Mouse (Mus musculus) forebrain, embryonic 14.5 days (tissue): Measurements from ENCODE around the gene Mvb12b. TPM values are rescaled to one million over a fixed set of nuclear protein-coding genes. Genes with fewer than 3 reads are reported as not detected.

Experiments
- ATAC-seq: fragments of 200-750 bp; cut with Nextera tagmentation; 2 replicates; pipeline ENCODE4 v1.8.0; 2017; ENCODE audit warnings: mild to moderate bottlenecking, moderate library complexity
- DNase-seq: peaks from one replicate; pipeline ENCODE4 v3.0.0-alpha.2; 2015; ENCODE audit warnings: low spot score
- H3K27ac ChIP-seq: fragments of 300-500 bp; sonication (generic); 2 replicates; pipeline ENCODE4 v1.5.1; 2014; ENCODE audit warnings: low read depth, mild to moderate bottlenecking, control low read depth, low read length, moderate library complexity
- H3K27me3 ChIP-seq: fragments of 300-500 bp; sonication (generic); replicated peaks from 2 replicates; pipeline ENCODE4 v1.6.1; 2014; ENCODE audit warnings: low read length, control low read depth, mixed read lengths; ENCODE audit not compliant: control insufficient read depth, insufficient read depth
- H3K36me3 ChIP-seq: fragments of 300-500 bp; sonication (generic); 2 replicates; pipeline ENCODE4 v1.6.1; 2014; ENCODE audit warnings: low read length, control low read depth; ENCODE audit not compliant: control insufficient read depth, insufficient read depth
- H3K4me1 ChIP-seq: fragments of 300-500 bp; sonication (generic); 2 replicates; pipeline ENCODE4 v1.6.1; 2014; ENCODE audit warnings: antibody characterized with exemption, low read length, control low read depth; ENCODE audit not compliant: control insufficient read depth, insufficient read depth
- H3K4me2 ChIP-seq: fragments of 300-500 bp; sonication (generic); 2 replicates; pipeline ENCODE4 v1.6.1; 2014; ENCODE audit warnings: mild to moderate bottlenecking, control low read depth, low read length
- H3K4me3 ChIP-seq: fragments of 300-500 bp; sonication (generic); 2 replicates; pipeline ENCODE4 v1.5.1; 2014; ENCODE audit warnings: low read depth, low read length, control low read depth
- H3K9ac ChIP-seq: fragments of 300-500 bp; sonication (generic); 2 replicates; pipeline ENCODE4 v1.6.1; 2014; ENCODE audit warnings: mild to moderate bottlenecking, low read length, control low read depth, moderate library complexity
- H3K9me3 ChIP-seq: fragments of 300-500 bp; sonication (generic); replicated peaks from 2 replicates; pipeline ENCODE4 v1.6.1; 2016; ENCODE audit warnings: low read length, control low read depth, mixed read lengths; ENCODE audit not compliant: control insufficient read depth
- WGBS: fragments of 180-500 bp; shearing (Covaris S2); extraction: QIAGEN DNeasy Blood & Tissue Kit; methylation state at CpG from one replicate; pipeline ENCODE4 v1.1.7; 2014; 5-methylcytosine and 5-hydroxymethylcytosine counted together
- polyA plus RNA-seq: library from polyadenylated mRNA; unstranded; fragments of >200 nt; fragmentation: Nextera tagmentation; extraction: Ambion mirVana; gene quantifications from 2 replicates; pipeline ENCODE4 v1.2.1, GENCODE M21; 2014

Gene Mvb12b
- polyA plus RNA-seq = 49.5 and 52.2 TPM in 2 replicates

DNA sequence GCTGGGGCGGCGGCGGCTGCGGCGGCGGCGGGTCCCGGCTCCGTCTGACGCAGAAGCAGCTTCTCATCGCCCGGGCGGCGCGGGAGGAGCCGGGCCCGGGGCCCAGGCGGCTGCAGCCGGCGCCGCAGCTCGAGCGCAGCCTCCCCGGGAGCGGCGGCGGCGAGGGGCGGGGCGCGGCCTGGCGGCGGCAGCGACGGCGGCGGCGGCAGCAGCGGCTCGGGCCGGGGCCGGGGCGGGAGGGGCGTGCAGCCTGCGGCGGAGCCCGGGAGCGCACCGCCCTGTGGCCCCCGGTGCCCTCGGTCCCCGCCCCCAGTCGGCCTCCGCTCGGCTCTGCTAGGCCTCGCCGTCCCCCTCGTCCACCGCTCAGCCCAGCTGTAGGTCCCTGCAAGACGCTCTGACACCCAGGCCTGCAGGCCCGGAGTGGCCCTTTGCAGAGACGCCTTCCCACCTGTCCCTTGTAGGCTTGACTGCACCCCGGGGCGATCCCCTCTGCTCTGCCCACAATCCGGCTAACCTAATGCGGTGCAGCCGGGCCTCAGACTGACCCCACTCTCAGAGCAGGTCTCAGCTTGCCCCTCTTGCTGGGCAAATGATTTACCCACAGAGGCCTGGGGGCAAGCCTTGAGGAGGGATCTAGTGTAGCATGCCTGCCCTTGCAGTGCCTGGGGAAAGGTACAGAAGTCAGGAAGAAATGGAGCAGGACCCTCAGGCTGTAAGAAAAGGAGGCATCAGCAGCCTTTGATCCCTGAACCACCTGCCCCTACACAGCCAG is at the start of gene Mvb12b:
Gene Mvb12b (minus strand): TSS at position 619 of the 772 bp plus-strand sequence.
- Histone ChIP-seq H3K27ac (peak within 1 kb of the TSS; percentile 98), H3K4me2 (peak within 1 kb of the TSS; percentile 93), H3K9me3 (no peaks in the 10 kb centered on the region; the same call in 1 of the 2 replicates), H3K9ac (peak within 1 kb of the TSS; percentile 100), H3K4me3 (peak within 1 kb of the TSS; percentile 78), H3K36me3 (no peaks in the 10 kb centered on the region), H3K27me3 (no peaks in the 10 kb centered on the region), H3K4me1 (peaks cover 26% of the 10 kb centered on the region)
- DNase-seq (peak; percentile 60), ATAC-seq (peak; percentile 79)
- WGBS = 2% methylated on average over 29 of the region's 67 CpGs

DNA sequence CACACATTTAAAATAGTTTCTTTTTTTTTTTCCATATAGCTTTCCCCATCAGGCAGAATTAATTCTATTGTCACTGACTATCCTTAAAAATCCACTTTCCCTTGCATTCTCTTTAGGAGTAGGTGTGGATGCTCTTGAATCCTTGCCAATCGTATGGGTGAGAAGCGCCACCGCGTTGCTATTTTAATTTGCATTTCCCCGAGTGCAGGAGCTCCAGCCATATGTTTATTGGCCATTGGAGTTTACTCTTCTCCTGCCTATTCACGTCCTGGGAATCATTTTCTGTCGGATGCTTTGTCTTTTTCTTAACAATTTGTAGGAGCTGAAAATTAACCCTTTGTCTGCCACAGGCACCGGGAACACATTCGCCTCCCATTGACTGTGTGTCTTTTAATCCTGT is 48.0 kb upstream of the Mvb12b start:
- Histone ChIP-seq H3K27me3 (no peaks in the 10 kb centered on the region), H3K4me3 (no peak overlapping the region), H3K4me1 (peaks cover 9% of the 10 kb centered on the region; the same call in 1 of the 2 replicates), H3K9ac (no peak overlapping the region), H3K27ac (no peak overlapping the region), H3K36me3 (no peaks in the 10 kb centered on the region), H3K4me2 (no peak overlapping the region), H3K9me3 (no peaks in the 10 kb centered on the region; the same call in 1 of the 2 replicates)
- DNase-seq (peak; percentile 83), ATAC-seq (peak; percentile 52; the same call in 1 of the 2 replicates)
- whole genome bisulfite sequencing = 24% methylated on average over 9 of the region's 9 CpGs

DNA sequence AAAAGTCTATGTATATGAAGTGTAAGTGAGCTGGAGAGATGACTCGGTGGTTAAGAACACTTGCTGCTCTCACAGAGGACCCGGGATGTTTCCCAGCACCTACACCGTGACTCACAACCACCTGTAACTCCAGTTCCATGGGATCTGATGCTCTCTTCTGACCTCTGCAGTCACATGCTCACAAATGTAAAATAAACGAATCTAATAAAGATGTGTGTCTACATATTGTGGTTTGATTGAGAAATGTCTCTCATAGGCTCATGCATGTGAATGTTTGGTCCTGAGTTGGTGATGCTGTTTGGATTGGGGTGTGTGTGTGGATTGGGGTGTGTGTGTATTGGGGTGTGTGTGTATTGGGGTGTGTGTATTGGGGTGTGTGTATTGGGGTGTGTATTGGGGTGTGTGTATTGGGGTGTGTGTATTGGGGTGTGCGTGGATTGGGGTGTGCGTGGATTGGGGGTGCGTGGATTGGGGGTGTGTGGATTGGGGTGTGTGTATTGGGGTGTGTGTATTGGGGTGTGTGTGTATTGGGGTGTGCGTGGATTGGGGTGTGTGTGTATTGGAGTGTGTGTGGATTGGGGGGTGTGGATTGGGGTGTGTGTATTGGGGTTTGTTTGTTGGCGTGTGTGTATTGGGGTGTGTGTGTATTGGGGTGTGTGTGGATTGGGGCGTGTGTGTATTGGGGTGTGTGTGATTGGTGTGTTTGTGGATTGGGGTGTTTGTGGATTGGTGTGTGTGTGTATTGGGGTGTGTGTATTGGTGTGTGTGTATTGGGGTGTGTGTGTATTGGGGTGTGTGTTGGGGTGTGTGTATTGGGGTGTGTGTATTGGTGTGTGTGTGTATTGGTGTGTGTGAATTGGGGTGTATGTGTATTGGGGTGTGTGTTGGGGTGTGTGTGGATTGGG is 46.1 kb upstream of the Mvb12b start:
- Histone ChIP-seq H3K36me3 (no peaks in the 10 kb centered on the region), H3K9me3 (no peaks in the 10 kb centered on the region; the same call in 1 of the 2 replicates), H3K9ac (no peak overlapping the region), H3K4me2 (no peak overlapping the region), H3K4me1 (peaks cover 9% of the 10 kb centered on the region; the same call in 1 of the 2 replicates), H3K27ac (no peak overlapping the region), H3K4me3 (no peak overlapping the region), H3K27me3 (no peaks in the 10 kb centered on the region)
- DNase-seq (no peak), ATAC-seq (peak; percentile 58)
- WGBS = 69% methylated on average over 10 of the region's 10 CpGs

DNA sequence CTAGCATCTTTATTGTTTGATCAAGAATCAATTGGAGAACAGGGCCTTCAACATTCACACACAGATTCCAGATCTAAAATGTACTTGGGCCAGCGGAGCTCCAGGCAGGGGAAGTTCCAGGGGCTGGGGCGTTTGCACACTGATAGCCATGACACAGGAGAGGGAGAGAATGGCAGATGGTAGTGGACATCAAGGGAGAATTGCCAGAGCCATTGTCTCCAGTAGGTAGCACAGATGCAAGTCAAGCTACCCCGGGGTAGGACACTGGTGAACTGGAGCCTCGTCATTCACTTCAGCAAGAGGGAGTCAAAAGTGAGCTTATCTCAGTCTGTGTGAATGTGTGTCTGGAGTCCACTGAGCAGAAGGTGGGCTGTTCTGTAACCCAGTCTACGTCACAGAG is 43.4 kb upstream of the Mvb12b start:
- WGBS = 83% methylated on average over 5 of the region's 5 CpGs
- H3K9ac ChIP-seq = no peak overlapping the region

DNA sequence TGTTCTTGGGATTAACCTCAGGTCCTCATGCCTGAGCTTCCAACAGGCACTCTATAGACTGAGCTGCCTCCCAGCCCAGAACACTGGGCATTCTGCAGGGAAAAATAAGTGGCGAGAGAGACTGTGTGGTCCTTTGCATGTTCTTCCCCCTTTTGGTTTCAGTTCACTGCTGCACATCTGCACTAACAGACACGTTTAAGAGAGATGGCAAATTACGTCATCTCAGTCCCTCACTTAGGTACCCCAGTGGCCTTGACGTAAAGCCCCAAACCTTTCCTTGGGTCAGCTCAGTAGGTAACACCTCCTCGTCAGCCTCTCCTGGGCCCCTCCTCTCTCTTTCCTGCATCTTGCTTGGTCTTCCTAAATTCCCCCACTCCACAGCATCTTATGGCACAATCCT is 37.5 kb upstream of the Mvb12b start:
- Histone ChIP-seq H3K4me2 (no peak overlapping the region), H3K36me3 (no peaks in the 10 kb centered on the region), H3K4me3 (no peak overlapping the region), H3K27ac (no peak overlapping the region; the same call in 1 of the 2 replicates), H3K9me3 (no peaks in the 10 kb centered on the region), H3K9ac (no peak overlapping the region), H3K27me3 (no peaks in the 10 kb centered on the region; the same call in 1 of the 2 replicates), H3K4me1 (no peaks in the 10 kb centered on the region)
- no peak for ATAC-seq
- DNase-seq = no peak
- 69% methylated on average over 5 of the region's 5 CpGs for WGBS

More for the DNA sequence above, 43.4 kb upstream of the Mvb12b start:
- H3K27ac ChIP-seq = no peak overlapping the region
- ATAC-seq = no peak
- no peak overlapping the region for H3K4me3 ChIP-seq
- no peak for DNase-seq
- H3K9me3 ChIP-seq = no peaks in the 10 kb centered on the region; the same call in 1 of the 2 replicates
- peaks cover 7% of the 10 kb centered on the region; the same call in 1 of the 2 replicates for H3K4me1 ChIP-seq
- no peak overlapping the region for H3K4me2 ChIP-seq
- H3K27me3 ChIP-seq = no peaks in the 10 kb centered on the region
- no peaks in the 10 kb centered on the region for H3K36me3 ChIP-seq

DNA sequence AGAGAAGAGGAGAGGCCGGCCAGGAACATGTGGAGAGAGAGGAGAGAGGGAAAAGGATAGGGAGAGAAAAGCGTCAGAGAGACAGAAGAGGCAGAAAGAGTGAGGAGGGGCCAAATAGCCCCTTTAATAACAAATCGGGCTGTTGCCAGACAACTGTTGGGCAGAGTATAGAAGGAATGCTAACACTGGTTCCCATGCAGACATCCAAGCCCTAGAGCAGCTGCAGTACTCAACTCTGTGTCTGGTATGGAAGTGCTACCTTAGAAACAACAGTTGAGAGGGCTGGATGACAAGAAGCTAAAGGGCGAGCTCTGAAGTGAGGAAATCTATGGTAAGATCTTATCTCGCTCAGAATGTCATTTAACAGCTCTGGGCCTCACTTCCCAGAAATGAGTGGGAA is 35.7 kb upstream of the Mvb12b start:
- ATAC-seq (no peak), DNase-seq (no peak)
- Histone ChIP-seq H3K27me3 (no peaks in the 10 kb centered on the region; the same call in 1 of the 2 replicates), H3K4me1 (no peaks in the 10 kb centered on the region), H3K4me2 (no peak overlapping the region), H3K9me3 (no peaks in the 10 kb centered on the region), H3K27ac (no peak overlapping the region), H3K9ac (no peak overlapping the region), H3K36me3 (no peaks in the 10 kb centered on the region), H3K4me3 (no peak overlapping the region)
- 78% methylated on average over 5 of the region's 5 CpGs for WGBS

DNA sequence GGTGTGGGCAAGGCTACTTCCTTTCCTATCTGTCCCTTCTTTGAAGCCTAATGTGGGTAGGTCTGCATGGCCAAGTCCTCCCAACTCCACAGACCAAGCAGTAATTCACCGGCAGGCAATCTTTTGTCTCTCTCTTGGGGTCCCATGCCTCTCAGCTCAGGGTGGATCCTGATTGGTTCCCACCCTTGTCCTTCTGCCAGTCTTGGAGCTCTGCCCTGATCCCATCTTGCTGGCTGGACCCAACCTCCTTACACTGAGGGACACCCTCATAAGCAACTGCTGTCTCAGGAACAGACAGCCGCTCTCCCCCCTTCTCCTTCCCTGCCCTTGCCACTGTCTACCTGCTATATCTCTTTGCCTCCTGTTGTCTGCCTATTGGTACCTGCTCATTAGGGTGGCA is 34.7 kb upstream of the Mvb12b start:
- Histone ChIP-seq H3K36me3 (no peaks in the 10 kb centered on the region), H3K4me1 (no peaks in the 10 kb centered on the region), H3K4me2 (no peak overlapping the region), H3K9me3 (no peaks in the 10 kb centered on the region), H3K27ac (no peak overlapping the region), H3K9ac (no peak overlapping the region), H3K4me3 (no peak overlapping the region), H3K27me3 (no peaks in the 10 kb centered on the region; the same call in 1 of the 2 replicates)
- no peak for DNase-seq
- 81% methylated on average over 2 of the region's 2 CpGs for WGBS
- no peak for ATAC-seq

DNA sequence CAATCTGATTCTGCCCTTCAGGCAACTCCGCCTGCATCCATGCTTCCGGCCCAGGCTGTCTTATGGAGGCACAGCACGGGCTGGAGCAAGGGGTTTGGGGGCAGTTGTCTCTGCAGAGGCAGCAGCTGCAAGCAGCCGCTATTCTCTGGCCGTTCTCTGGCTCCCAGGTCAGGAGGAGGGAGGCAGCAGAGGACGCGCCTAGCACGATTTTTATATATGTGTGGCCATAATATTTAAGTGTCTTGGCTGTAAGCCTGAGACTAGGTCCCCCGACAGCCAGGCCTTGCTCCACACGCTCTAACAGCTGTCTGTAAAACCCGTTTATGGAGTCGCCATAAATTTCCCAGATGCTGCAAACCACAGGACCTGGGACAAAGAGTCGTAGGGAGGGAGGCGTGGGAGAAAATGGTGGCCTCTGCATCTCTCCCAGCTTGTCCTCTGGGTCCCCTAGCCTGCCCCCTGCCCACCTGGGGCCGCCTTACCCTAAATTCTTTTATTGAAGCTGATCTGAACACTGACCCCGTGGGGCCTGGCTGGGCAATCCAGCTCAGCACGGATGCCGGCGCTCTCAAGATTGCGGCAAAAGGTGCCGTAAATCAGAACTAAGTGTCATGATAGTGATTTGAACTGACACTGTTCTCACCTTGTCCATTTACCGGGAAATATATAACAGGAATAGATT is 32.3 kb upstream of the Mvb12b start:
- Histone ChIP-seq H3K4me3 (no peak overlapping the region), H3K27me3 (no peaks in the 10 kb centered on the region; the same call in 1 of the 2 replicates), H3K9me3 (no peaks in the 10 kb centered on the region), H3K9ac (no peak overlapping the region), H3K4me2 (no peak overlapping the region), H3K4me1 (no peaks in the 10 kb centered on the region), H3K36me3 (no peaks in the 10 kb centered on the region), H3K27ac (no peak overlapping the region)
- DNase-seq (no peak), ATAC-seq (no peak)
- WGBS = 20% methylated on average over 22 of the region's 22 CpGs
